Mouse (Mus musculus) midbrain, embryonic 11.5 days (tissue): ENCODE measurements around the gene Irx3. TPM values are rescaled to one million over a fixed set of nuclear protein-coding genes. Genes with fewer than 3 reads are reported as not detected.

ENCODE experiments used
- ATAC-seq: fragments of 200-750 bp; cut with Nextera tagmentation; 2 replicates; pipeline ENCODE4 v1.8.0; 2017; ENCODE audit warnings: moderate TSS enrichment, moderate library complexity; ENCODE audit not compliant: low FRiP score
- DNase-seq: peaks from one replicate; pipeline ENCODE4 v3.0.0; 2015; ENCODE audit warnings: low spot score; ENCODE audit errors: missing footprints
- H3K27ac ChIP-seq: fragments of 300-500 bp; sonication (generic); 2 replicates; pipeline ENCODE4 v1.5.1; 2014; ENCODE audit warnings: low read depth, low read length
- H3K27me3 ChIP-seq: fragments of 300-500 bp; sonication (generic); 2 replicates; pipeline ENCODE4 v1.6.1; 2014; ENCODE audit warnings: mild to moderate bottlenecking, low read length, moderate library complexity, mixed read lengths; ENCODE audit not compliant: control insufficient read depth, insufficient read depth
- H3K36me3 ChIP-seq: fragments of 300-500 bp; sonication (generic); 2 replicates; pipeline ENCODE4 v1.6.1; 2014; ENCODE audit warnings: mild to moderate bottlenecking, low read length, moderate library complexity, mixed read lengths; ENCODE audit not compliant: control insufficient read depth, insufficient read depth
- H3K4me1 ChIP-seq: fragments of 300-500 bp; sonication (generic); 2 replicates; pipeline ENCODE4 v1.6.1; 2014; ENCODE audit warnings: low read length; ENCODE audit not compliant: control insufficient read depth, insufficient read depth
- H3K4me2 ChIP-seq: fragments of 300-500 bp; sonication (generic); 2 replicates; pipeline ENCODE4 v1.6.1; 2014; ENCODE audit warnings: mild to moderate bottlenecking, moderate library complexity
- H3K4me3 ChIP-seq: fragments of 300-500 bp; sonication (generic); 2 replicates; pipeline ENCODE4 v1.5.1; 2014; ENCODE audit warnings: low read depth, low read length
- H3K9ac ChIP-seq: fragments of 300-500 bp; sonication (generic); 2 replicates; pipeline ENCODE4 v1.6.1; 2014; ENCODE audit warnings: low read length
- H3K9me3 ChIP-seq: fragments of 300-500 bp; sonication (generic); 2 replicates; pipeline ENCODE4 v1.6.1; 2016; ENCODE audit warnings: low read length; ENCODE audit not compliant: control insufficient read depth
- WGBS: fragments of 180-500 bp; shearing (Covaris S2); extraction: QIAGEN DNeasy Blood & Tissue Kit; methylation state at CpG from one replicate; pipeline ENCODE4 v1.1.7; 2014; 5-methylcytosine and 5-hydroxymethylcytosine counted together
- polyA plus RNA-seq: library from polyadenylated mRNA; unstranded; fragments of >200 nt; fragmentation: Nextera tagmentation; extraction: Ambion mirVana; gene quantifications from 2 replicates; pipeline ENCODE4 v1.2.1, GENCODE M21; 2014

Irx3 gene
- polyA plus RNA-seq, 1 experiment from 2014 or later, result 45.1 TPM

GRCm38 (mm10) chr8:91797626-91798271 is 4.1 kb downstream of the Irx3 start:
- WGBS, result 1% methylated on average over 33 of the region's 35 CpGs
- ATAC-seq (peak; percentile 31; the same call in 1 of the 2 replicates), DNase-seq (peak; percentile 98)
- Histone ChIP-seq H3K27ac (peak overlapping the region; percentile 15), H3K4me2 (peak overlapping the region; percentile 71), H3K4me3 (peak overlapping the region; percentile 99), H3K9ac (peak overlapping the region; percentile 99), H3K9me3 (no peaks in the 10 kb centered on the region), H3K4me1 (peaks cover 23% of the 10 kb centered on the region), H3K36me3 (peaks cover 10% of the 10 kb centered on the region), H3K27me3 (peaks cover 10% of the 10 kb centered on the region)

- Histone ChIP-seq H3K9me3 (no peaks in the 10 kb centered on the region), H3K27ac (no peak overlapping the region), H3K27me3 (peaks cover 10% of the 10 kb centered on the region), H3K4me1 (peaks cover 18% of the 10 kb centered on the region), H3K9ac (no peak overlapping the region), H3K4me2 (no peak overlapping the region), H3K36me3 (no peaks in the 10 kb centered on the region), H3K4me3 (no peak overlapping the region)
- DNase-seq, result peak; percentile 88
- ATAC-seq, result peak; percentile 65
- WGBS, result 16% methylated on average over 6 of the region's 6 CpGs
Measured at GRCm38 (mm10) chr8:91793846-91794245, 8.0 kb downstream of the Irx3 start.

GRCm38 (mm10) chr8:91787194-91787895 is 14.5 kb downstream of the Irx3 start:
- Histone ChIP-seq H3K4me1 (no peaks in the 10 kb centered on the region), H3K9me3 (no peaks in the 10 kb centered on the region), H3K27me3 (no peaks in the 10 kb centered on the region), H3K9ac (no peak overlapping the region), H3K36me3 (no peaks in the 10 kb centered on the region), H3K4me3 (no peak overlapping the region), H3K4me2 (no peak overlapping the region), H3K27ac (no peak overlapping the region)
- WGBS, result 69% methylated on average over 9 of the region's 9 CpGs
- ATAC-seq (no peak), DNase-seq (no peak)

- Histone ChIP-seq H3K9me3 (no peaks in the 10 kb centered on the region), H3K4me2 (no peak overlapping the region), H3K4me1 (no peaks in the 10 kb centered on the region), H3K27me3 (no peaks in the 10 kb centered on the region), H3K9ac (no peak overlapping the region), H3K4me3 (no peak overlapping the region), H3K27ac (no peak overlapping the region), H3K36me3 (no peaks in the 10 kb centered on the region)
- ATAC-seq, result no peak
- WGBS, result 81% methylated on average over 5 of the region's 5 CpGs
- DNase-seq, result no peak
Measured at GRCm38 (mm10) chr8:91782940-91783339, 18.9 kb downstream of the Irx3 start.

GRCm38 (mm10) chr8:91782201-91782600 is 19.7 kb downstream of the Irx3 start:
- no peaks in the 10 kb centered on the region for H3K27me3 ChIP-seq
- no peaks in the 10 kb centered on the region for H3K4me1 ChIP-seq
- WGBS, result 80% methylated on average over 7 of the region's 7 CpGs
- no peak for ATAC-seq
- H3K4me2 ChIP-seq, result no peak overlapping the region
- H3K9me3 ChIP-seq, result no peaks in the 10 kb centered on the region
- no peak overlapping the region for H3K4me3 ChIP-seq
- no peak overlapping the region for H3K9ac ChIP-seq
- H3K36me3 ChIP-seq, result no peaks in the 10 kb centered on the region
- H3K27ac ChIP-seq, result no peak overlapping the region
- DNase-seq, result no peak

GRCm38 (mm10) chr8:91780648-91781047 is 21.2 kb downstream of the Irx3 start:
- Histone ChIP-seq H3K36me3 (no peaks in the 10 kb centered on the region), H3K4me3 (no peak overlapping the region), H3K27ac (no peak overlapping the region), H3K4me2 (no peak overlapping the region), H3K9ac (no peak overlapping the region), H3K9me3 (no peaks in the 10 kb centered on the region), H3K27me3 (no peaks in the 10 kb centered on the region), H3K4me1 (no peaks in the 10 kb centered on the region)
- WGBS, result 76% methylated on average over 3 of the region's 3 CpGs
- DNase-seq, result no peak
- no peak for ATAC-seq

GRCm38 (mm10) chr8:91768857-91769256 is 33.0 kb downstream of the Irx3 start:
- Histone ChIP-seq H3K9me3 (no peaks in the 10 kb centered on the region), H3K4me2 (no peak overlapping the region), H3K9ac (no peak overlapping the region), H3K27ac (no peak overlapping the region), H3K36me3 (no peaks in the 10 kb centered on the region), H3K4me3 (no peak overlapping the region), H3K27me3 (no peaks in the 10 kb centered on the region), H3K4me1 (no peaks in the 10 kb centered on the region)
- DNase-seq, result no peak
- no peak for ATAC-seq
- WGBS, result 83% methylated on average over 6 of the region's 6 CpGs

GRCm38 (mm10) chr8:91765411-91766034 is 36.3 kb downstream of the Irx3 start:
- no peaks in the 10 kb centered on the region for H3K9me3 ChIP-seq
- H3K4me3 ChIP-seq, result no peak overlapping the region
- no peak overlapping the region for H3K9ac ChIP-seq
- H3K36me3 ChIP-seq, result no peaks in the 10 kb centered on the region
- H3K27me3 ChIP-seq, result no peaks in the 10 kb centered on the region
- no peak overlapping the region for H3K27ac ChIP-seq
- H3K4me1 ChIP-seq, result no peaks in the 10 kb centered on the region
- H3K4me2 ChIP-seq, result no peak overlapping the region
- 39% methylated on average over 8 of the region's 8 CpGs for WGBS
- ATAC-seq, result no peak
- no peak for DNase-seq

- Histone ChIP-seq H3K4me2 (no peak overlapping the region), H3K9me3 (no peaks in the 10 kb centered on the region), H3K27ac (no peak overlapping the region), H3K9ac (no peak overlapping the region), H3K4me3 (no peak overlapping the region), H3K27me3 (no peaks in the 10 kb centered on the region), H3K4me1 (no peaks in the 10 kb centered on the region), H3K36me3 (no peaks in the 10 kb centered on the region)
- ATAC-seq, result no peak
- WGBS, result 82% methylated on average over 7 of the region's 7 CpGs
- DNase-seq, result no peak
Measured at GRCm38 (mm10) chr8:91755566-91755965, 46.3 kb downstream of the Irx3 start.
